Mouse (Mus musculus) large intestine, adult 2 months (tissue): ENCODE results near the gene Robo1. TPM values are rescaled to one million over a fixed set of nuclear protein-coding genes. Genes with fewer than 3 reads are reported as not detected.

ENCODE experiments used
- DNase-seq: peaks from one replicate; pipeline ENCODE4 v3.0.0-alpha.2; 2012; ENCODE audit warnings: low read depth, low spot score
- WGBS: fragments of 180-500 bp; shearing (Covaris S2); methylation state at CpG from one replicate; pipeline ENCODE4 v1.1.7; 2018; 5-methylcytosine and 5-hydroxymethylcytosine counted together
- polyA plus RNA-seq: library from polyadenylated mRNA; depleted of rRNA; stranded (reverse); fragments of >200 nt; gene quantifications from 2 replicates; pipeline ENCODE4 v1.2.3, GENCODE M21; 2012

Gene Robo1
- polyA plus RNA-seq, 1 experiment, result 0.56 TPM

DNA sequence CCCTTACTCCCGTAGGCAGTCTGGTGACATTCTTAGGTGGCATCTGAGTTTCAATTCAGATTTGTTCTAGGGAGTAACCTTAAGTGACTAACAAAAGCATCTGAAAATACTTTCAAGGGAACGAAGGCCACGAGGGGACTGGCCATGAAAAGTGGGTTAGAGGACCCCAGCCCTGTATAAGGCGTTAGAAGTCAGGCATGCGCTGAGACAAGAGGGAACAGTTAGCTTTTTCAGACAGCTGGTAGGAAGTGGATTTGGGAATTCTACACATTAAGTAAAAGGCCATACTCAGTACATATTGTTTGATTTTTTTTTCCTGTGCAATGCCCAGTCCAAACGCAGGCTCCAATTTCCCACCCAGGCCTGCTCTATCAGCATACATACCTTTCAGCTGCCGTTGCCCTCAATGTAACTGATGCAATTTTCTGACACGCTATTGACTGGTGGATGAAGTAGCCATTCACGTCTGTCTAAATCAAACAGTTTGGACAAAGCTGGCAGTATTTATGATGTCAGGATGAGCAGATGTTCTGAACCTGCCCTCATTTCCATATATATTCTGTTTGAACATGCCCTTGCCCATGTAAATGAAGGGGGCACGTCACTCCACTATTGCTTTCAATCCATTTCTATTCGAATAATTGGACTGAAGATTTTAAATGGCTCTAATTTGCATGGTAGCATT, 651.1 kb downstream of the Robo1 start:
- WGBS, result 84% methylated on average over 11 of the region's 11 CpGs
- no peak for DNase-seq

DNA sequence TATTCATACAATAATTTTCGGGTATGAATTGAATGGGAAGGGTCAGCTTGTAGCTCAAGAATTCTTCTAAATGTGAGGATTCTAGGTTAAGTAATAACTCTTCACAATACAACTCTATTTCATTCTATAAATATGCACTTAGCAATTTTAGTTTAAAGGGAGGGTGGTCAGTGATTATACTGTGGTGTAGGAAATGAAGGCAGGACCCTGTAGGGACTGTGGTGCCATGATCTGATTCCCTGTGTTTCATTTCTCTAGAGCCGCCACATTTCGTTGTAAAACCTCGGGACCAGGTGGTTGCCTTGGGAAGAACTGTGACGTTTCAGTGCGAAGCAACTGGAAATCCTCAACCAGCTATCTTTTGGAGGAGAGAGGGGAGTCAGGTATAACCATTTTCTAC, 651.7 kb downstream of the Robo1 start:
- 92% methylated on average over 6 of the region's 6 CpGs for WGBS
- no peak for DNase-seq

- no peak for DNase-seq
- 92% methylated on average over 3 of the region's 3 CpGs for WGBS
These were observed 655.7 kb downstream of the Robo1 start for GRCm38 (mm10) chr16:72963782-72964181.

- no peak for DNase-seq
- 76% methylated on average over 7 of the region's 7 CpGs for WGBS
These were observed 659.4 kb downstream of the Robo1 start for GRCm38 (mm10) chr16:72967509-72967908.

GRCm38 (mm10) chr16:72969990-72970389, 661.9 kb downstream of the Robo1 start:
- no peak for DNase-seq
- WGBS, result 93% methylated on average over 7 of the region's 7 CpGs

GRCm38 (mm10) chr16:72973685-72974084, 665.6 kb downstream of the Robo1 start:
- DNase-seq, result no peak
- WGBS, result 26% methylated on average over 6 of the region's 6 CpGs

DNA sequence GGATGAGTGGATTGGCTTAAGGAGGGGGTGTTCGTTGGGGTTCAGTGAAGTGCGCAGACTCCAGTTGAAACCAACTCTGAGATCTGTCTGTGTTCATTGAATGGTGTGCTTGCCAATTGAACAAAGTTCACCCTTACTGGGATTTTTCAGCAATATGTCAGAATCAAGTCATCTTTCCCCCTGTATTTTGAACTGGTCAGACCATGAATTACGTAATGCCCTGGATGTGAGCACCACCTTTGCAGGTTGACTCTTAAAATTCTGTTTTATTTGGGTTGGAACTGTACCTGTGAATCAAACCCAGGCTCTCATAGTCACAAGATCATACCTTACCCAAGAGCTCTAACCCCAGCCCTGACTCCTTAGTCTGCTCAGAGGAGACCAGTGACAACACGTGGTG, 666.6 kb downstream of the Robo1 start:
- 91% methylated on average over 4 of the region's 4 CpGs for WGBS
- DNase-seq, result no peak

GRCm38 (mm10) chr16:72976849-72977576, 668.9 kb downstream of the Robo1 start:
- no peak for DNase-seq
- whole genome bisulfite sequencing, result 88% methylated on average over 19 of the region's 19 CpGs

DNA sequence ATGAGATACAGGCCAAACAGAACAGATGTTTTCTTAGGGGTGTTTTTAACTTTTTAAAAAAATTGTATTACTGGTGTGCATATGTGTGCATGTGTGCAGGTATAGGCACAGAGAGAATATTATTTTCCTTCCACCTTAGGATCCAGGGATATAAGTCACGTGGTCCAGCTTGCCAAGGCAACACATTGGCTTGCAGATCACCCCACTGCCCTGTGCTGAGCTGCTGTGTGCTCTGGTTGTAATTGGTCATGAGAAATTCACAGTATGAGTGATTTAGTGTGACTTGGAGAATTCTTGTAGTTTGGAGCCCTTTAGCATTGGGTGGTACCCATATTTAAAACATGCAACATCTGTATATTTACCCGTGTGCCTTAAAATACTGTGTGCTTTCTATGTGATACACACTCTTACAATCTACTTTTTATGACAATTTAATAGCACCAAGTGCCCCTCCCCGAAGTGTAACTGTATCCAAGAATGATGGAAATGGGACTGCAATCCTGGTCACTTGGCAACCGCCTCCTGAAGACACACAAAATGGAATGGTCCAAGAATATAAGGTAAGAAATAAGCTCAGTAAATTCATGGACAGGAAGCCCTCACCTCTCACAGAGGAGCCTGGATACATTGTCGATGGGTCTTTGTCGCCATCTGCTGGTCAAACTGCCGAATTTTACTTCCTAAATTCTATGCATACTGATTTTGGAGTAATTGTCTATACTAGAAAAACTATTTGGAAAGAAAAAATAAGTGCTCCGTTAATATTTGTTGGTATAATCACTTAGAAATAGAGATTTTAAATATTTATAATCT, 671.5 kb downstream of the Robo1 start:
- DNase-seq, result peak; percentile 25
- 16% methylated on average over 8 of the region's 8 CpGs for WGBS

DNA sequence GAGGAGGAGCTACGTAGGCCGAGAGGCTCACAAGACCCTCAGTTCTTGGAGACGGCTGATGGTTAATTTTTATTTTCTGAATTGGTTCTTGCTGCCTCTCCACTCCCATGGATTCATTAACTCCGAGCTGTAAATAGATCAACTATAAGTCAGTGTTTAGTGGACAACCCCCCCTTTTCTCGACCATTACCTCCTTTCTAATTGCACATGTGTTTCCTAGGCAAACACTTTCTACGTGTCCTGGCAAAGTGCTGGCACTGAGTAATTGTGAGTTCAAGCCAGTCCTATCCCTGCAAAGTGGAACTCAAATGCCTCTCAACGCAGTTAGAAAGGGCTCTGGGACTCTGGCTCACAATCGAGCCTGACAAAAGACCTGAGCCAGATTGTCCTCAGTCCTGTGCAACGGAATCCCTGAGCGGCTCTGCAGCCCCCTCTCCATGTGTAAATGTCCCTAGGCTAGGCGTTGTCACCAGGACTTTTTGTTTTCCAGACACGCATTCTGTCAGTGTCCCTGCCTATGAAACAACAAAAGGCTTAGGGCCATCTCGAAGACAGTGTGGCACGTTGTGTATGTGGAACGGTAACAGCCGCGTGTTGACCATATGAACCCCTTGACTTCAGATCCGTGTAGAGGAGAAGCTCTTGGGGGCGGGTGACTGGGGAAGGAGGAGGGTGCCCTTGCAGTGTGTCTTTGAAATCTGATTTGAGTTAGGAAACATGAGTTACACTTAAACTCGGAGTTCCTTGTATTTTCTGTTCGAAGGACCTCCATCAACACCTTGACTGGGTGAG, 682.5 kb downstream of the Robo1 start:
- WGBS, result 89% methylated on average over 21 of the region's 21 CpGs
- no peak for DNase-seq

- no peak for DNase-seq
- 37% methylated on average over 8 of the region's 8 CpGs for WGBS
These were observed 685.1 kb downstream of the Robo1 start for GRCm38 (mm10) chr16:72993189-72993588.

DNA sequence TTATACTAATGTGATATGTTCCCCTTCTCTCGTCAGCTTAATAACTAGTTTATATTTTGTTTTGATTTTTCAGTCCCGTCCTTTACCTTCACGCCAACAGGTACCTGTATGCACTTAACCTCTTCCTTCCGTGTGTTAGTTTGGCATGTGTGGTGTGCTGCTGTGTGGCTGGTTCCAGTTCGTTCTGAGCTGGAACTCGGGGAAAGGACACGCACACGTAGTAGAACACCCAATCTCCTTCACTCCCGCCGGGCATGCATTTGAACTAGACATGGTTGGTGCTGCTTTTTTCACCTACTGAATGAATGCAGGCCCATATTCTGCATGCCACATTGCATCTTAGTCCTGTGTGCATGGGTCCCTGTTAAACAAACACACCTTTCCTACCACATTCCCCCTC, 685.5 kb downstream of the Robo1 start:
- 54% methylated on average over 10 of the region's 10 CpGs for WGBS
- no peak for DNase-seq

DNA sequence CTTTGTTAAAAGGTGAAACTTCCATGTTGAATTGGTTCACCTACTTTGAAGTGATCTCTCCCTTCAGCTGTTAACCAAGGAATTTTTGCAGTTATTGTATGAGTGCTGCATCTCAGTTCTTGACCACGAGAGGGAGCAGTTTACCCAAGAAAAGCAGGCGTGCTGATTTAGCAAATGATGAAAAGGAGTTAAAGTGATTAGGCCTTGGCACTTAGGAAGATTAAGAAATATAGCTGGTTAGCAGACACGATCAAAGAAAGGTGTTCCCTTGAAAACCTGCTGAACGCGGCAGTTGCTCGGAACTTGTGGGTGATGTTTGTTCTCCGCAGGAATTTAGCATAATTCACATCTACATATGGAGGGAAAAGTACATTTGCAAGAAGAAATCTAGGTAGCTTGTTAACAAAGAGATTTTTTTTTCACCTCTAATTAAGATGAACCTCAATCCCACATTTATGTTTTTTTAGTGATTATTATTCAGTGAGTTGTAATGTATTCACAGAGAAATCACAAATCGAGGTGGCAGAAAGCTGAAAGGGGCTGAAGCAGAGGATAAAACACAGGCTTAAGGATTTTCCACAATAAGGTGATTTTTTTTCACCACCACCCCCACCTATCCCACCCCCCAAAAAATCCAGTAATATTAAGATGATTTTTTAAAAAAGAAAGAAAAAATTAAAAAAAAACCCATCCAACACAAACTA, 687.3 kb downstream of the Robo1 start:
- DNase-seq, result peak; percentile 8
- 26% methylated on average over 8 of the region's 8 CpGs for WGBS

DNA sequence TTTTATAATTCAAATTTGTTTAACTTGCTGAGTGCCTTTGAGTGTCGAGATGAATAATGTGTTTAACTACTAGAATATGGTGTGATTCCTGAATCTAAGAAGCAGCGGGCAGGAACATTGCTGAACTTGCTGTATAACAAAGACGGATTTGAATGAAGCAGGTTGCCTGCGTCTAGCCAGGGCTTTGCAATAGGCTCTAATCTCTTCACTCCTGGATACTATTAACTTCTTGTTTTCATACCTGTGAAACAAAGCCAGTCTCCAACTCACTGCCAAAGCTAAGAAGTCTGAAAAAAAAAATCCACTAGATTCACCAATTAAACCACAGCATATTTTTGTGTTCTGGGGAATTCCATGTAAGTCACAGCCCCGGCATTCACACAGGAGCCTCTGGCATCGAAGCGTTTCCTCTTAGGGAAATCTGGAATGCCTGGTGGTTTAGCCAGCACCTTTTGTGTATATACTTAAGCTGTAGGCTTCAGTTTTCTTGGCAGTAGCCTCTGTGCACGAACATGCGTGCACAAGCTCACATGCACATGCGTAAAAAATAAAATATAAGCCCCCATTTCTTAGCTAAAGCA, 687.9 kb downstream of the Robo1 start:
- no peak for DNase-seq
- 78% methylated on average over 10 of the region's 10 CpGs for WGBS

DNA sequence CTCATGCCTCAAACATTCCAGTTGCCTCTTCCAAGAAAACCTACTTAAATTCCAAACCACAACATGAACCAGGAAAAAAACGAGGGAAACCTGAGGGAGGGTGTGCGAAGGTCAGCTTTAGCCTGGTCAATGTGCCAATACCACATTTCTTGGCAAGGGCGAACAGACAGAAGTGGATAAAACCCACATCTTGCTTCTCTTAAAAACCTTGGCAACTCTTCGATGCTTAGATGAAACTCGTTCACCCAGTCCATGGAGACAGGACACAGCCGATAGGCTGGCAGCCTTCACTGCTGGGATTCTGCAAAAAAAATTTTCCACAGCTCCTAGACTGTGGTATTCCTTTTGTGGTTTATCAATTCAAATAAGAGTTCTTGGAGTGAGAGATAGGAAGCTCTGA, 690.6 kb downstream of the Robo1 start:
- 42% methylated on average over 6 of the region's 6 CpGs for WGBS
- DNase-seq, result no peak

GRCm38 (mm10) chr16:73002685-73003084, 694.6 kb downstream of the Robo1 start:
- 89% methylated on average over 4 of the region's 4 CpGs for WGBS
- DNase-seq, result no peak

DNA sequence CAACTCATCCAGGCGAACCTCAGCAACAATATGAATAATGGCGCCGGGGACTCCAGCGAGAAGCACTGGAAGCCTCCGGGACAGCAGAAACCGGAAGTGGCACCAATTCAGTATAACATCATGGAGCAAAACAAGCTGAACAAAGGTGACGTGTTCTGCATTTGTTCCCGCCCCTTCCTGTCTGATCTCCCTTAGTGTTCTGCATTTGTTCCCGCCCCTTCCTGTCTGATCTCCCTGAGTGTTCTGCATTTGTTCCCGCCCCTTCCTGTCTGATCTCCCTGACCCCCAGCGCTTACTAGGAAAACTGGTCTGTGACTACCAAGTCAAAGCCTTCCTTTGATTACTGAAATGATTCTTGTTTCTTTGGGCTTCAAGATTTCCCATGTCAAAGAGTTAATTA, 696.5 kb downstream of the Robo1 start:
- WGBS, result 94% methylated on average over 11 of the region's 11 CpGs
- no peak for DNase-seq

- DNase-seq, result no peak
- WGBS, result 67% methylated on average over 4 of the region's 4 CpGs
These were observed 697.7 kb downstream of the Robo1 start for GRCm38 (mm10) chr16:73005831-73006230.

- DNase-seq, result no peak
- WGBS, result 69% methylated on average over 8 of the region's 8 CpGs
These were observed 699.3 kb downstream of the Robo1 start for GRCm38 (mm10) chr16:73007434-73007833.
